Mouse (Mus musculus) MEL-GATA-1-ER (cell line): ENCODE data around the gene 9430015G10Rik.
A peak's percentile ranks its signal among the peaks of the same experiment; 100 is the strongest.
"Not testable (repeated sequence)": the region's sequence is repeated elsewhere in the genome, so short reads cannot be mapped to it uniquely, and the experiment has no call there.

Experiments used
- DNase-seq: peaks from one replicate; pipeline ENCODE4 v3.0.0-alpha.2; 2012; ENCODE audit warnings: low read depth; ENCODE audit errors: extremely low read depth

9430015G10Rik gene

GRCm38 (mm10) chr4:156097770-156098366 lies 11.9 kb upstream of the 9430015G10Rik start:
- no peak for DNase-seq

GRCm38 (mm10) chr4:156099427-156099826 lies 10.4 kb upstream of the 9430015G10Rik start:
- DNase-seq = no peak

- DNase-seq = no peak
These were observed 9.3 kb upstream of the 9430015G10Rik start for GRCm38 (mm10) chr4:156100501-156100900.

- DNase-seq = no peak
These were observed 8.3 kb upstream of the 9430015G10Rik start for GRCm38 (mm10) chr4:156101481-156101903.

- DNase-seq = peak; percentile 24
These were observed 6.4 kb upstream of the 9430015G10Rik start for GRCm38 (mm10) chr4:156103342-156103741.

- DNase-seq = peak; percentile 58
These were observed 906 bp upstream of the 9430015G10Rik start for GRCm38 (mm10) chr4:156108606-156109546.

GRCm38 (mm10) chr4:156124077-156124476 lies 14.3 kb downstream of the 9430015G10Rik start:
- DNase-seq = no peak

- DNase-seq = no peak
These were observed 15.6 kb downstream of the 9430015G10Rik start for GRCm38 (mm10) chr4:156125393-156125792.

GRCm38 (mm10) chr4:156126841-156127240 lies 17.1 kb downstream of the 9430015G10Rik start:
- DNase-seq = peak; percentile 39

- DNase-seq = no peak
These were observed 19.0 kb downstream of the 9430015G10Rik start for GRCm38 (mm10) chr4:156128746-156129145.

- no peak for DNase-seq
These were observed 20.7 kb downstream of the 9430015G10Rik start, which contains the start of gene Rnf223 for GRCm38 (mm10) chr4:156130436-156130835. Rnf223 (plus strand) TSS chr4:156130513.

GRCm38 (mm10) chr4:156130940-156131339 lies 21.2 kb downstream of the 9430015G10Rik start:
- no peak for DNase-seq

GRCm38 (mm10) chr4:156133334-156133733 lies 23.6 kb downstream of the 9430015G10Rik start:
- no peak for DNase-seq

GRCm38 (mm10) chr4:156133943-156134605 lies 24.3 kb downstream of the 9430015G10Rik start:
- DNase-seq = no peak

GRCm38 (mm10) chr4:156135112-156135511 lies 25.3 kb downstream of the 9430015G10Rik start:
- no peak for DNase-seq

- DNase-seq = no peak
These were observed 26.0 kb downstream of the 9430015G10Rik start for GRCm38 (mm10) chr4:156135801-156136200.

- DNase-seq = peak; percentile 23
These were observed 26.7 kb downstream of the 9430015G10Rik start for GRCm38 (mm10) chr4:156136285-156137100.

GRCm38 (mm10) chr4:156150887-156151286 lies 41.1 kb downstream of the 9430015G10Rik start:
- DNase-seq = not testable (repeated sequence)

GRCm38 (mm10) chr4:156154771-156155170 lies 45.0 kb downstream of the 9430015G10Rik start:
- no peak for DNase-seq

- no peak for DNase-seq
These were observed 56.7 kb downstream of the 9430015G10Rik start for GRCm38 (mm10) chr4:156166477-156166876.

GRCm38 (mm10) chr4:156168611-156169010 lies 58.8 kb downstream of the 9430015G10Rik start:
- no peak for DNase-seq
